Mouse (Mus musculus): ENCODE results near the gene Gm20388. TPM values are rescaled to one million over a fixed set of nuclear protein-coding genes. Genes with fewer than 3 reads are reported as not detected.

Gm20388 gene
- polyA plus RNA-seq, 1 experiment from 2014 or later: 24.8 TPM

DNA sequence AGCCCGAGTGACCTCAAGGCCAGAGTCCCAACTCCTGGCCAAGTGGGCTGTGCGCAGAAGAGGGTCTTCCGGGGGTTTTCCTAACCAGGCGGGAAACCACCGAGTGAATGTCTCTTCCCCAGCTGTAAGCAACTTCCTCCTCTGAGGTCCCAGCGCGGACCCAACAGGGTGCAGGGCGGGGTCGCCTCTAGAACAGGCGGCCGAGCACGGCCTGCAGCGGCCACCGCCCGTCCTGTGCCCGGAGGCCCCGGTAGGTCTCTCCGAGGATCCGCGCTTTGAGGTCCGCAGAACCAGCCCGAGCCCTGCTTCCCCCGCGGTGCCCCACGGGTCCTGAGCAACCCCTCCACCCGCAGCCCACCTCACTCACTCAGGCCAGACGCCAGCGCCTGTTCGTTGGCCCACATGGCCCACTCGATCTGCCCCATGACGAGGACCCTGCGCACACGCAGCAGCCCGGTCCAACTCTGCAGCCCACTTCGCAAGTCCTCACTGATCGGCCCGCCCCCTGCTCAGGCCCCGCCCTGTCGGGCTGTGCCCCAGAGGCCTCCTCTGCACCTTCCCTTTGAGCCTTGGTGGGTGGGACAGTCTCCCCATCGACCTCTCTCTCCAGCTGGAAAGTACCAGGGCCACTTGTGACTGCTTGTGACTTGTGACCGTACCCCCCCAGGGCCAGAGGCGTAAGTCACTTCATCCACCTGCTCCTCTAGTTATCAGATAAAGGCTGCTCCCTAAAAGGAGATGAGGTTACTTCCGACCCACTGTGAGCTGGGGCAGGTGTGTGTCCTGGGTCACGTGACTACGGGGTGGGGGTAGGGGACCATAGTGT is 2522.0 kb downstream of the Gm20388 start, which contains the start of gene Cyba:
TSS of gene Cyba (minus strand) at position 488 of the 826 bp plus-strand sequence.

DNA sequence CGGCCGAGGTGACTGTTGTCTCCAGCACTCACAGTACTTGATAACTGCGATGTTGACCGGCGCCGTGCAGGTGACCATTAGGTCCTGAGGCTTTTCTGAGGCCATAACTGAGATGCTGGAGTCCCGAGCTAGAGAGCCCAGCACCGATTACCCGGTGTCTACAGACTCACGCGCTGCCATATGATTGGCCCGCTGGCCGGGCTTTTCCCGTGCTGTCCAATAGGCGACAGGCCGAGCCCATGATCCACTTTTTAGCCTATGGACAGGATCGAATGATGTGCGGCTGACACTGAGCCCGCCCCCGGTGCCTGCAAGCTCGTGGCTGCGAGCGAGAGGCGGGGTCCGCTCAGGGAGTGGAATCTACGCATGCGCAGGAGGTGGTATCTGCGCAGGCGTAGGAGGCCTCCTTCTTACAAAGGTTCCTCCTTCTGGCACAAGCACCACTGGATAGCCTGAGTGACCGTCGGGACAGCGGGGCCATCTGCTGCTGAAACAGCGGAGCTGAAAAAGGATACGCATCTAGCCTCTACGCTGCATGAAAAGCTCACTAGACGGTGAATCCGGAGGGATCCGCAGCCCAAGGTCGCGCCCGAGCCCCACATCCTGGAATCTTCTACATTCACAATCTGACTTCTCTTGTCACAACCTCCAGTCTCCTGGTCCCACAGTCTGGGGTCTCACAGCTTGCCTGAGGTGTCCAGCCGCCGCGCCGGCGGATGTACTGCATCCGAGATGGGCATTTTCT is 2532.8 kb downstream of the Gm20388 start, which contains the start of gene Mvd:
TSS of gene Mvd (minus strand) at position 161 of the 745 bp plus-strand sequence.

DNA sequence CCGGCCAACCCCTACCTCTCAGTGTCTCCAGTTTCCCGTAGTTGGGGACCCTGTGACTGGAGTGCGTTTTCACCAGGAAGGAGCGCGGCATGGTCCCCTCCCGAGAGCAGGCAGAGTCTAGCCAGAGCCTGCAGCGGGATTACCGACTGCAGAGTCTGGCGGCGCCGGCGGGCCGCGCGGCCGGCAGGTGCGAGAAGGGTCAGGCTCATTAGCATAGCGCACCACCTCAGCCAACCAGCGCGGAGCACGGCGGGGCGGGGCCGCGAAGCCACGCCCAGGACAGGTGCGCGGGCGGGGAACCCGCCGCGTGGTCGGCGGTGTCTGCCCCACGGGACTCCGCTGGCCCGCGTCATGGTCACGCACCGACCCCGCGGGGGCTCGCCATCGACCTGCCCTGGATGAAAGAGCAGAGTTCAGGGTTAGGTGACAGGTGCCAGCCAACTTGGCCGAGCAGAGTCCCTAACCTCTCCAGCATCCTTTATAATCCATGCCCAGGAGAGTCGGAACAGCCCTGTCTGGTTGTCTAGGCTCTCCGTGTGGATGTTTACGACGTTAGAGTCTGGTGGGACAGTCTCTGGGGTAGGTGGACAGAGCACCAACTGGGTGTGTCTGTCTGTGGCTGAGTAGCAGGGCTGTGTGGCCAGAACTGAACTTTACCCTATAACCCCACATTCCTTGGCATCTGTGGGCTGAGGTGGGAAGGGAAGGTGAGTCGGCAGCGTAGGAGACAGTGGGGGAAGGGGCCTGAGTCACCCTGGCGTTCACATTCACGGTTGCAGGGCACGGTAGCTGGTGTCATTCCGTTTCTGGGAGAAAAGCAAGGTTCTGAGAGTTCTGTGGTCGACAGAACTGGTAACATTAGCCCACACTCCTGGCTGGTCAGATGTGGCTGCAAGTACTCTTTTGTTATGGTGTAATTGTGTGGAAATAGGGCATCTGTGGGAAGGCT is 2550.2 kb downstream of the Gm20388 start, which contains the start of gene Snai3:
TSS of gene Snai3 (minus strand) at position 210 of the 949 bp plus-strand sequence.

DNA sequence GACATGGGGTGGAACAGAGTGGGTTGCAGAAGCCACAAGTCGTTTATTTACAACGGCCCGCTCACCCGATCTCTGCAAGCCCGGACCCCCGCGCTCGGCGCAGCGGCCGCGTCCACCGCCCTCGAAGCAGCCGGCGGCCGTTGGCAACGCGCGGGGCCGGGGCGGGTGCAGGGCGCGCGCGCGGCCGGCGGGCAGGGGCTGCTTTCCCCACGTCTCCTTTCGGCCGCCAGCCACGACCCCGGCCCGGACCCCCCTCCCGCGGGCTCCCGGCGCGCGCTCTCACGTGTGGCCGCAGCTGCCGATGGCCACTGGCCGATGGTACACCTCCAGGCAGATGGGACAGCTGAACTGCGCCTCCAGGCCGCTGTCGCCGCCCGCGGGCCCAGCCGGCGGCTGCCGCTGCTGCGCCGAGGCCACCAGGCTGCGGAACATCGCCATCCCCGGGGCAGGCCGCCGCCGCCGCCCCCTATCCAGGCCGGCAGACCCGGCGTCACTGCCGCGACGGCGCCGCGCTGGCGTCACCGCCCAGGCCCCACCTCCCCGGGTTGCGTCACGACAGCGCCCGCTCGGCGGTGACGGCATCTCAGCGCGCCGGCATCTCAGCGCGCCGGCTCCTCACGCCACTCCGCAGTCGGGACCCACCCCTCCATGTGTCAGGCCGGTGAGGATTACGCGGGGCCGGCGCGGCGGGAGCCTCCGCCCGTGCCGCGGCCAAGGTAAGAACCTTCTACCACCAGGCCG is 2565.1 kb downstream of the Gm20388 start, which contains the start of the genes Rnf166 and Ctu2:
TSS of gene Rnf166 (minus strand) at position 485 of the 741 bp plus-strand sequence.
TSS of gene Ctu2 (plus strand) at position 564 of the 741 bp plus-strand sequence.

DNA sequence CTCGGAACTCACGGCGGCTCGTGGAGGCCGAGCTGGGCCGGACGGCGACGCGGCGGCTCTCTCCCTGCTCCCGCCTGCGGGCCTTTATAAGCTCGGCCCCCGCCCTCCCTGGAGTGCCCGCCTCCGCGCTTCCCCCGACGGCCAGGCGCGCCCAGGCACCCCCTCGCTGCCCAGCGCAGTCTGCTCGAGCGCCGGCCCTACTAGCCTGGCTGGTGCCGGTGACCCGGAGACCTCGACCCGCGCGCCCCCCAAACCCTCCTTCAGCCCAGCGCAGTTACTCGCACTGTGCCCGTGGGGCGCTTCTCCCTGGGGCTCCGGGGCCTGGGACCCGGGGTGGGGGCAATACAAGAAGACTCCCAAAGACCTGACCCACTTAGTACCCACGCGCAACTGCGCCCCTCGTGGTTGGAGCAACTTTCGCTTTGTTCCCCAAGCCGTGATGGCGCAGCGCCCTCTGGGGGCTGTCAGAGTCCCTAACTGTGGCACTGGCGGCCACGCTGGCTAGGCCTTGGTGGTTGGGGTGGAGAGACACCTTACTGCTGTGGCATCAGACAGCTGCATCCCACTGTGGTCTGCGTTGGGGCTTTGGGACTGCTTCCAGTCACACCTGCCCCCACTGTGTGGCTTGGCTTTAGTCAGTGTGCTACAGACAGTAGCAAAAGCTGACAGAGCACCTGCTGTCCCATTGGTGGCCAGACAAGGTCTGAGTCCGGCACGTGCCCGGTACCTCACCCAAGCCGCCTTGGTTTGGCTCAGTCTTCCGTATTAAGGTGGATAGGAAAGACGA is 2640.8 kb downstream of the Gm20388 start, which contains the start of gene Piezo1:
TSS of gene Piezo1 (minus strand) at position 65 of the 787 bp plus-strand sequence.

DNA sequence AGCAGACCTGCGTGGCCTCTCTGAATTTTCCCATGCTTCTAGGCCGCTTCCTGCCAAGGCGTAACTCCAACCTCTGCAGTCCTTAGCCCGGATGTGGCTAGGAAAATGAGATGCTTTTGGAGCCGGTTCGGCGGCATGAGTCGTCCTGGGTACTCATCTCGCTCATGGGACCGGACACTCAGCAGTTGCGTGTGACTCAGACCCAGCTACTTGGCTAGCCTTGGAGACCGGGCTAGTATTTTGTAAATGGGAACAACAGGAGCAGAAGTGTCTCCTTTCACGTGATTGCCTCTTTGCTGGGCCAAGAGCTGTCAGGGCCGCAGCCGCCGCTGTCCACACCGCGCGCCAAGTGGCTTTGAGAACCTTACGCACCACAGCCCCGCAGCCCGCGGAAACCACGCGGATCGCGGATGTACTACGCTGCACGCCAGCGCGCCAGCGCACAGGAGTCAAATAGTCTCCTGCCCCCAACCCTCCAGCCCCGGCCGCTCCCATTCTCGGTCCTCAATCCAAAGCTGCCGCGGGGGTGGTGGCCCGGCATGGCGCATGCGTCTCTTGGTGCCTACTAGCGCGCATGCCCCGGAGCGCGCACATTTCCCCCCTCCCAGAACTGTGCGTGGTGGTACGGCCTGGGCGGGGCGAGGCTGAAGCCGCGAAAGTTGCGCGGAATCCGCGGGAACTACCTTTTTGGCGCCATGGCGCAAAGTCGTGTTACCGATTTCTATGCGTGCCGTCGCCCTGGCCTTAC is 2656.9 kb downstream of the Gm20388 start, which contains the start of gene Cdt1:
TSS of gene Cdt1 (plus strand) at position 655 of the 748 bp plus-strand sequence.

DNA sequence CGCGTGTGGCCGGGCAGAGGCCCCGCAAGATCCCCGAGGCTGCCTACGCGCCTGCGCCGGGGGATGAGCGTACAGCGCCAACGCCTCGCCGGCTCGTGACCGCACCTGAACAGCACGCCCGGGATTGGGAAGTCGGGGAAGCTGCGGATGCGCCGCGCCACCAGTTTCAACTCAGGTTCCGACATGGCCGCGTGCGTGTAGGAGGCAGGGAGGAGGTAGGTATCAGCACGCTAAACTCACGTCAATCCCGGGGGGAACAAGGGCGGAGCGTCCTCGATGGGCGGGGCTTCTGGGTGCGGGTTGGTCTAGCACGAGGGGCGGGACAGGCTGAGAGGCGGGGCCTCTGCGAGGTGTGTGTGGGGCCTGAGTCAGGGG is 2666.0 kb downstream of the Gm20388 start, which contains the start of gene Aprt:
TSS of gene Aprt (minus strand) at position 262 of the 375 bp plus-strand sequence.

DNA sequence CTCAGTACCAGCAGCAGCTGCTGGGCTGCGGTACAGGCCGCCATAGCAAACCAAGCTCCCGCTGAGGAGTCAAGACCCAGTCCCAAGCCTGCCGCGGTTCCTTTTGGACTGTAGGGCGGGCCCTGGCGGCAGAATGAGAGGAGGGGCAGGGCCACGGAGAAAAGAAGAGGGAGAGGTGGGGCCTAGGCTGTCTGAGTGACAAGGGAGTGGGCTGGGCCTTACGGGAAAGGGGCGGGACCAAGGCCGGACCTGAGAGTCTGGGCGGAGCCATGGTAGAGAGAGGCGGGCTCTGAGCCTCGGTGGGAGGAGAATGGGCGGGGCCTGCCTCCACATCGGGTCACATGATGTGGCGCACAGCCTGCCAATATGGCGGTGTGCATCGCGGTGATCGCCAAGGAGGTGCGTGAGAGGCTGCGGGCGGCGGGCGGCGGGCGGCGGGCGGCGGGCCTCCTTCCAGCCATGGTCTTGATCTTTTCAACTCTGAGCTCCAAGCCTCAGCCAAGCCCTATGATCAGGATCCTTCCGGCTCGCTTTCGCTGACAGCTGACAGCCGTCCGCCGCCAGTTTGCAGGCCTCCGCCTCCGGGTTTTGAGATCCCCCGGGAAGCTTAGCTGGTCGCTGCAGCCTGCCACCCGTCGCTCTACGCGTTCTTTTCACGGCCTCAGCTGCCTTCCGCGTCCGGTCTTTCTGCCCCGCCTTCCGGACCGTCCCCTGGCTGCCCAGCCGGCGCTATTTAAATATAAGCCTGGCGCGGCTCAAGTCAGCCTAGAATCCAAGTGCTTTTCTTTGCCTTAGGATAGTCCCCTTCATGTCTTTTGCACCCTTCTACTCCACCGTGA is 2700.9 kb downstream of the Gm20388 start, which contains the start of the genes Galns and Trappc2l:
TSS of gene Galns (minus strand) at position 169 of the 839 bp plus-strand sequence.
TSS of gene Trappc2l (plus strand) at position 346 of the 839 bp plus-strand sequence.

DNA sequence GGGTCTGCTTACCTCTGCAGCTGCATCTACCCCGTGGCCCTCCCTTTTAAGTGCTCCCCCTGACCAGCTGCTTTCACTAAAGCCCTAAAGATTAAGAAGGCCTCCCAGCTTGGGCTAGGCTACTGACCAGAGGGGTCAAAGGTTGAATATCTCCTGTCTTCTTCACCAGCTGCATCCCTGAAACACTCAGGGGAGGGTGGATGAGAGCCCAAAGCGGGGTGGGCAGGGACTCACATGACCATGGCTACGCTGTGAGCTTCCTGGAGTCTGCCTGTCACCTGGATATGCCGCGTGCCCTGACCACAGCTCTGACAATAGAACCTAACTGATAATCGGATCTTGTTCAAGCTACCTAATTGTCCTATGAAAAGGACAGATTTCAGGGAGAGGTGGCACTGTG is 2712.1 kb downstream of the Gm20388 start, which contains the start of gene Pabpn1l:
TSS of gene Pabpn1l (minus strand) at position 13 of the 400 bp plus-strand sequence.

DNA sequence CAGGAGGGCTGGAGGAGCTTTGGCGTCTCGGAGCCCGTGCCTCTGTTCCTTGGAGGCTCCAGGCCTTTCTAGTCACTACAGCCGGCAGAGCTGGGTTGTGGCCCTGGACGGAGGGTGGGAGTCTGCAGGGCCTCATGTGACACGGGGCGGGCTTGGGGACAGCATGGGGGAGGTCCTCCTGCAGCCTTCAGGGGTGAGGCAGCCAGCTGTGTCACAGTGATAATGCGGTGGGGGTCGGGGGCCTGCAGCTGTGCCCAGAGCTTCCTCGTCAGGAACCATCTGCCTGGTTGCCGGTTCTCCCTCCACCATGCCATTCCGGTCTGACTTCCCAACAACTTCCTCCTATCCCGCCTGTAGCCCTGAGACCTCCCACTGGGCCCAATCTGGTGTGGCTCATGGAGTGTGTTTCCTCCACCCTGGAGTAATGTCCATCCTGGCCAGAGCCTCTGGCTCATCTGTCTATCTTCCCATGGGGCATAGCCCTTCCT is 2788.4 kb downstream of the Gm20388 start, which contains the start of gene Cbfa2t3:
TSS of gene Cbfa2t3 (minus strand) at position 105 of the 488 bp plus-strand sequence.

DNA sequence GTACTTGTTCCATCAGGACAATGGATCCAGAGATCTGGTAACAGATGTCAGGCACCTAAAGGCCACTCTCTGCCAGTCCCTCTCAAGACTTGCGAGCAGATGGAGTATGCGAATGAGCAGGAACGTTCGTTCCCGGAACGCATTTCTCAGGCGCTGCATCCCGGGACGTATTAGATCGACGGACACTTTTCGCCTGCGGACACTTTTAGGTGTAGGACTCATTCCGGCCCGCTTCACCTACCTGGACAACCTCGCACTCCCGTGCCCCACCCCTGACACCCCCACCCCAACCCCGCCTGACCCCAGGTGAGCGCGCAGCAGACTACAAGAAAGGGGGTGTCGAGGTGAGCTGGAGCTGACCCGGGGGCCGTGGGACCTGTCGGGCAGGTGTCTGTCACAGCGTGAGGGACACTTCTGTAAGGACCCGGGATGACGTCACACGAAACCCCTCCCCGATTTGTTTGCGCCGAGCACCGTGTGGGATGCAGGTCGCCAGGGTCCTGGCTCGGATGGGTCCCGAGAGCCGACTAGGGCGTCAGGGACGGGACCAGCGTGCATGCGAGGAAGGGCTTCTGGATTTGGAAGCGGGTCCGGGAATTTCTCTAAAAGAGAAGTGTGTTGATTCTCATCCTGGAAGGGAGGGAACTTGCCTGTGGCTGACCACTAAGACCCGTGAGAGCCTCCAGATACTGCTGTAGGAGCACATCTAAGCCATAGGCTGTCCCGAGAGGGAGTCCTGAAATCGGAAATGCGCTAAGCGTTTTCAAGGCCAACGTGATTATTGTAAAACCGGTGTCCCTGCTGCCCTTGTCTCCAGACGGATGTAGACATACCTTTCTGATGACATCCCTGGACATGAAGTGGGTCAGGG is 2864.9 kb downstream of the Gm20388 start, which contains the start of gene Acsf3:
TSS of gene Acsf3 (plus strand) at position 202 of the 871 bp plus-strand sequence.

DNA sequence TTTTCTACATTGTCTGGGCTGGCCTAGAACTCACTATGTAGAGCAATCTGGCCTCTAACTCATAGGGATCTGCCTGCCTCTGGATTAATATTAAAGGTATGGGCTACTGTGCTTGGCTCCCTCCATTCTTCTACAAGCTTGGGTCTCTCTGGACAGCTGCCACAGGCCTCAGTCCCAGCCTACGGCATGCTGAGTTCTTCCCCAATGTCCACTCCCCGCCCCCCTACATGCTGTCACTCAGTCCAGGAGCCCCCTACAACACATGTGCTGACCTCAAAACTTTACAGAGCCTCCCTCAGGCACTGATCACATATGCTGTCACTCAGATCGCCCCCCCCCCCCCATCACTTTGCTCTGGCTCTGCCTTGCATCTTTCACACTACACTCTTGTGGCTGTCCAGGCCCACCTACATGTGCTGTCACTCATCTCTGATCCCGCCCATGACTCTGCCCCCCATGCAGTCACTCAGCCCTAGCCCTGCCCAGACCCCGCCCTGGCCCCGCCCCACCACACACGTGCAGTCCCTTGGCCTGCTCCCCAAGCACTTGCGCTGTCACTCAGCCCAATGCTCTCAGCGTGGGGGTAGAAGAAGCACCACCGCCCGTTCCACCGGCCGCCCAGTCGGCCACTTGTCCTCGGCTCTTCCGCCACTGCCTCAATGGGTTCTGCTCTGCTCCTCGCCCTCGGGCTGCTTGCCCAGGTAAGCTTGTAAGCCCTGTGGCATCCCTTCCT is 2937.4 kb downstream of the Gm20388 start, which contains the start of gene Cdh15:
TSS of gene Cdh15 (plus strand) at position 138 of the 733 bp plus-strand sequence.

DNA sequence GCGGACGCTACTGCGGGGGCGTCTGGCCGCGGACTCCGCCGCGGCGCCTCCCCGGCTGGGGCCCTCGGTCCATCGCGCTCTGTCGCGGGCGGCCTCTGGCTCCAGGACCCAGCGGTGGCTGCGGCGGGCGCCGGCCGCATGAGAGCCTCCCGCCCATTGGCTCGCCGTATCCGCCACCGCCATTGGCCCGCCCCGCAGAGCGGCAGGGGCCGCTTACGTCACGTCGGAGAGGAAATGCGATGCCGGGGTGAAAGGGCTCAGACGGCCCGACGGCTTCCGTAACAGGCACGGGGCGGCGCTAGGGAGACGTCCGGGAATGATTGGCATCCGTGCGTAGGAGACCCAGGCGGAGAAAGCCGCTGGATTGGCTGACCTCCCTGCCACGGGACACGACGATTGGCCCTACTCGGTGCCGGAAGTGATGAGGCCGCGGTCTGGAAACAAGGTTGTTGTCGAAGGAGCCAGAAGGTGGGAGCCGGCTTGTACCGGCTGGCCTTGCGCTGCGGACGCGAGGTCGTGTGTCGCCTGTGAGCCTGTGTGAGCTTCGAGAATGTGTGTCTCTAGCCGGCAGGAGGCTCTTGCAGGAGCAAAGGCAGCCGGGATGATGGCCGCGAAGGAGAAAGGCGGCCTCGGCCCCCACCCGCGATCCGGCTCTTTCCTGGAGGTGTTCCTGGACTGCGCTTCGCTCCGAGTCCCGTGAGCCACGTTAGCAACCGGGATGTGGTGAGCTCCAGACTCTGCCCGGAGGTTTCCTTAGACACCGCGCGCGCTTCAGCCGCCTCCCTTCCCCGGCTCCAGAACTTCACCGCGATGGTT is 3131.7 kb downstream of the Gm20388 start, which contains the start of gene Ankrd11:
TSS of gene Ankrd11 (minus strand) at position 120 of the 816 bp plus-strand sequence.

DNA sequence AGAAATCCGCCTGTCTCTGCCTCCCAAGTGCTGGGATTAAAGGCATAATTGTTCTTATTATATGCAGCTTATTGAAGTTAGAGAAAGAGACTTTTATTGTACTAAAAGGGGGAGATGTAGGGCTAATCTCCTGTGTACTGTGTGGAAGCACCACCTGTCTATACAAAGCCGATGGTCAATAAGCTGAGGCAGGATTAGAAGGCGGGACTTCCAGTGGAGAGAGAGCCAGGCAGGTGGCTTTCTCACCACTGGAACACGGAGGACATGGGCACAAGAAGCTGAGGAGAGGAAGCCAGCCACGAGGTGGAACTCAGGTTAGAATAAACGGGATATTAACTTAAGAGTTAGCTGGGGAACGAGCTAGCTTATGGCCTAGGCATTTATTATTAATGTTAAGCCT is 3152.1 kb downstream of the Gm20388 start, which contains the start of gene Spg7:
TSS of gene Spg7 (plus strand) at position 222 of the 400 bp plus-strand sequence.

